Mouse (Mus musculus): ENCODE results near the gene Dcaf4.

DNA sequence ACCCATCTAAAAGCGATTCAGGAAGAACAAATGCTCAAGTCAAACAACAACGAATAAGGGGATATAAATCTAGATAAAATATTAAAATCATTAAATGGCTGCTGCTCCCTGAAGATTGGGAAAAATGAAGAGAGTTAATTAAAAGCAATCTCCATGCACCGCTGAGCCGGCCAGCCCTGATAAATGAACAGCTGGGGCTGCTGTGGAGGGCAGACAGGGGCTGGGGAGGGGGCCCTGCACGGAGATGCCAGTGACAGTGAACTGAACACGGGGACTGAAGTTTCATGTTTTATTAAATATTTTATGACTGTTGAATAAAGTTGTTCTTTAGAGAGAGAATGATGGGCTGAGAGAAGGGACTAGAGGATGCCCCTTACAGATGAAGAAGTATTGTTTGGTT is 44.8 kb upstream of the Dcaf4 start:
- no peak for TF ChIP-seq CTCF (IDR thresholded peaks at IDR 0.05; ENCODE audit: extremely low read depth, insufficient read length, insufficient replicate concordance, low read depth, low read length)
- TF ChIP-seq POLR2A (IDR thresholded peaks at IDR 0.05; ENCODE audit: low read depth, low read length) = no peak
